Mouse (Mus musculus) cerebellum, adult 11 months (tissue): ENCODE results near the gene Prlh.
A peak's percentile ranks its signal among the peaks of the same experiment; 100 is the strongest.

ENCODE experiments used
- DNase-seq: peaks from one replicate; pipeline ENCODE4 v3.0.0; 2022

The Prlh gene

DNA sequence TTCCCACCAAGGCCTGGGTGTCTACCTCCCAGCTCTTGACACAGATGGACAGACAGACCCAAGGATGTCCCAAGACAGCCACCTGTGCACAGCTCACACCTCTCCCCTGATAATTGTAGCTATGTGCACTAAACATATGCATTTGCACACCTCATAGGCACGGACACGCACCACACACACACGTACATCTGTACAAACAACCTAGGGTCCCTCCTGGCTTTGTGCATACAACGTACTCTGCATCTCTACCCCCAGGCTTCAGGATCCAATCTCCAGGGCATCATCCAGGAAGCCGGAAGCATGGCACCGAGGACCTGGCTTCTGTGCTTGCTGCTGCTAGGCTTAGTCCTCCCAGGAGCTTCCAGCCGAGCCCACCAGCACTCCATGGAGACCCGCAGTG, at the start of gene Prlh:
TSS of gene Prlh (plus strand) at position 301 of the 400 bp plus-strand sequence.
- DNase-seq = no peak

DNA sequence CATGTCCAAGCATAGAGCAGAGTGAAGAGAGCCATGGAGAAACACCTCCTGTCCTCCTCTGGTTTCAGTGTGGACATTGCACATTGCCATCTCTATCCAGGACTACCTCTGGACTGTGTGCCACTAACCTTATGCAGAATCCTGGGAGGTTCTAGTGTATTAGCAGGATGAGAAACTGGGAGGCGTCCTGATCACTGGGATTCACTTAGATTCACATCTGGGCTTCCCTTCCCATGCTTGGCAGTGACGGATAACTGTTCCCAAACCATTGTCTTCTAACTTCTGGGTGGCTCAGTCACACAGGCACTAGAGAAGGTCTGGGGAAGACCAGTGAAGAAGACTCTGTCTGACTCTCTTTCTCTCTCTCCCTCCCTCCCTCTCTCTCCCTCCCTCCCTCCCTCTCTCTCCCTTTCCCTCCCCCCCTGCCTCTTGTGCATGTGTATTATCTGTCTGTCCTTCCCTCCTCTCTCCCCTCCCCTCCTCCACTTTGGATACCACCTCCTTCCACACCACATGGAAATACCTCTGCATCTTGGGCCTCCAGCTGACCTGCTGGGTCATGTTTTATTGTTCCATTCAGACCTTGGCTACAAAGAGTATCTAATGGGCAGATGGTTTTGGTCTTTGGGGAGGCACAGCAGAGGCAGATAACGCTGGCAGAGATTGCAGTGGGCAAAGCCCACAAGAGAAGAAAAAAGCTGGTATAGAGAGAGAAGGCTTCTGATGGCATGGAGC, 49.5 kb upstream of the Prlh start:
- DNase-seq = no peak

DNA sequence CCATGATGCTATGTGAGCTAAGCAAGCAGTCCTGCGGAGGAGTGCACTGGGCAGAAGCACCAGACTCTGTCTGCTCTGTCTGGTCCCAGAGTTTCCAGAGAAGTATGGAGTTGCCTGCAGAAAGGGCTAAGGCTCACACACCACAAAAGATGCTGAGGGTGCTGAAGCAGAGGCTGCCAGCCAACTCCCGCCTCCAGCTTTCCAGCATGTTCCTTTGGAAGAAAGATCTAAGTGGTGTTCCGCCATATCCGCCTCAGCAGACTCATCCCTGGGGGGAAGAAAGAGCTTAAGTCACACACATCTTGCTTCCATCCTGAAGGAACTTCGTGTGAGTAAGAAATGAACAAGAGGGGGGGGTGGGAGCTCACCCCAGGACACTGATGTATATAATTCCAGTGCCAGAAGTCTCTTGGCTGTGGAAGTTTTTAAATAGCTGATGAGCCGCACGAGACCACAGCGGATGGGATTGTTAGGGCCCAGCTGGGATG, 48.9 kb upstream of the Prlh start:
- no peak for DNase-seq

DNA sequence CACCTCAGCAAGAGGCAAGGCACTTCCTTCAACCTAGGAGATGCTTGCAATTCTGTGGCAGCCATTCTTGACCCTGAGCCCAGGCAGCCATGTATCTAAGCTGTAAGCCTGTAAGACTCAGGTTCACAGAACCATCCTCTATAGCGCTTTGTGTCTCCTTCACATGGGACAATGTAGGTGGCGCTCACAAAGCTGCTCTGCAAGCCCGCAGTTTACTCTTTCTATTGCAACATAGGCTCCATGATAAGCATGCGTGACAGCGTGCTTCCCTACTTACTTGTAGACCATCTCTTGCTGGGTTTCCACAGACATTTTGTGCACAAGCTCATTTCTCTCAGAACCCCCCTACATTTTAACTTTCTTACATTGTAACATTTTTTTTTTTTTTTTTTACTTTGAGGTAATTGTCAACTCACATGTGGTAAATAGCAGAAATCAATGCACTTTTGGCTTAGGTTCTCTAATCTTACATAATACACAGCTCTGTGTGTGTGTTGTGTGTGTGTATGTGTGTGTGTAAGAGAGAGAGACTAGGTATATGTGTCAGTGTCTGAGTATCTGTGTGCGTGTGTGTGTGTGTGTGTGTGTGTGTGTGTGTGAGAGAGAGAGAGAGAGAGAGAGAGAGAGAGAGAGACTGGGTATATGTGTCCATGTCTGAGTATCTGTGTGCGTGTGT, 48.0 kb upstream of the Prlh start:
- no peak for DNase-seq

DNA sequence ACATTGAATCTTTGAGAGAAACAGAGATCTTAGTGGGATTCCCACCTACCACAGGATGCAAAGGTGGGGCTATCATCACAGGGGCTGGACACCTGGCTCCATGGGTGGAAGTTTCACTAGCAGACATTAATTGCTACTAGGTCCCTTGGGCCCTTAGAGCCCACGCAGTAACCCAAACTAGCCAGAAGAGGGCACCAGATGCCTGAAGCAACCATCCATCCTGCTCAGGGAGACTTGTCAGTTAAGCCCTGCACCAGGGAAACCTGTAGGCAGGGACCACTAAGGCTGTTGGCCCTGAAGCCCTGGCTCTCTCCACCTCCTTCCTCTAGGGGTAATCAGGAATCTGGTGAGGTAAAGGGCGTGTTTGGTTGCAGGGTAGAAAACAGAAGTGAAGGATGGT, 46.6 kb upstream of the Prlh start:
- peak; percentile 23 for DNase-seq

DNA sequence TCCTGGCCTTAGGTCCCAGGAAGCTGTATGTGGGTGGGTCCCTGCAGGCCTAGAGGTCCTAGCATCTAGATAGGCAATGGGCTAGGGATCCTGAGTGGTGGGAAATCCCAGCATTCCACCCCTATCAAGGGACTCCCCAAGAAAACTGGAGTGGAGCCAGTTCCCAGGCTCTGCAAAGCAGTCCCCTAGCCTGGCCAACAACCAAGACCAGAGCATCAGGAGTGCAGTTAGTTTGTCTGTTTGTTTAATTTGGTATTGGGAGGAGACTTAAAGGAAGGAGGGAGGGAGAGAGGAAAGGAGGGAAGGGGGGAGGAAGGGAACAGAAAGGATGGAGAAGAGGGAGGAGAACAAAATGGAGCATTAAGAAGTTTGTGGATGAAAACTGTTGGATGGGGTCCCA, 43.7 kb upstream of the Prlh start:
- DNase-seq = no peak

DNA sequence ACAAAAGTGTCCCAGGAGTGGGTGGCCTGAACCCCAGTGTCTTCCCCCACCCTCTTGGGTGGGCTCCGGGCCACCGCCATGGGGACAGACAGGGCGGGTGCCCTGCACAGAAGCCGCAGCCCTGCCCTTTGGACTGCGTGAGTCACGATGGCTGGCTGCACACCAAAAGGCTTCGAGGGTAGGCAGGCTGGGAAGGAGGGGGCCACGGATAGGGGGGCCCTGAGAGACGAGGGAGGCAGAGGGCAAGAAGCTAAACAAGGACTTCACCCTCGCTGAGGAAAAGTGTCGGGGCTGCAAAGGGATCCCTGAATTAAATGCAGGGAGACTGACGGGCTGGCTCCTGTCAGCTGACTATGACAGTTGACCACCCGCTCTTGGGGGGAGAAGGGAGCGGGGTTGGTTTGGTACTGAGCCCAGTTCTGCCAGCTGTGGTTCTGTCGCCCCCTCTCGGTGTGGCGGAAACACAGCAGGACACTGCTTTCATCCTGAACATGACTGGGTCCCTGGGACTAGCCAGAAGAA, 43.2 kb upstream of the Prlh start:
- DNase-seq = no peak

DNA sequence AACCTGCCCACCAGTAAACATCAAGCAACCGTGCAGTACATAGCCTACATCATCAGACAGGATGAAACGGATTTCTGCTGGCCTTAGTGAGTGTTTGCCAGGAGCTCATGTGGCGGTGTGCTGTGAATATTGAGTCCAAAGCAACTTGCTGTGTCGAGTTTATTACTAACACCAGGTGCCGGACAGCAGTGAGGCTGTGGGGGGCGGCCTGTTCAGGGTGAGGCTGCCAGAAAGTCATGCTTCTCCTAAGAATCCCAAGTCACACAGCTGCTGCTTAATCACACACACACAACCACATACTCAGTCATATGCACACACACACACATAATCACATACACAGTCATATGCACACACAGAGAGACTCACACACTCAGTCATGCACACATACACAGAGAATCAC, 39.7 kb upstream of the Prlh start:
- DNase-seq = no peak

DNA sequence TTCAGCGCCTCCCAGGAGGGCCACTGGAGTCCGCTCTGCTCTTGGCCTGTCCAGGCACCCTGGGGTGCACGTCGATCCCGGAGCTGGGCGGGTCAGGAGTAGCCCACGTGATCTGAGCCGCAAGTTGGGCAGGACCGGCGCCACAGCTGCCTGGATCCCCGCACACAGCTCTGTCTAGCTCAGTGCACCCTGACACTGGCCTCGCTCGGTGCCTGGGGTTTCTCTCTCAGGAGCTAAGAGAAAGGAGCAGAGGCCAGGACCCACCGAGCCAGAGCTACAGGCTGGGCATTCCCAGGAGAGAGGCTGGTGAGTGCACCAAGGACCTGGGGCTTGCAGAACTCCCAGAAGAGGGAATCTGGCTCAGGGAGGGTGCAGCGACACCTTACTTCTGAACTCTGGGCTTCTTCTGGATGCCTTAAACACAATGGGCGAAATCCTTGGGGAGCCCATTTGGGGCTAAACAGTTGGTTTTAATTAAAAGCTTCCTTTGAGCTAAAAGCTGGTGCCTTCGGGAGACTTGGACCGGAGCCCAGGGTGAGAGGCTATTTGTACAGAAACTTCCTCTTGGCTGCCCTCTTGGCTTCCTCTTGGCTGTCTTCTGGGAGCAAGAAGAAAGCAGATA, 37.8 kb upstream of the Prlh start, which contains the start of gene Mlph:
TSS of gene Mlph (plus strand) at position 138 of the 622 bp plus-strand sequence.
- no peak for DNase-seq

DNA sequence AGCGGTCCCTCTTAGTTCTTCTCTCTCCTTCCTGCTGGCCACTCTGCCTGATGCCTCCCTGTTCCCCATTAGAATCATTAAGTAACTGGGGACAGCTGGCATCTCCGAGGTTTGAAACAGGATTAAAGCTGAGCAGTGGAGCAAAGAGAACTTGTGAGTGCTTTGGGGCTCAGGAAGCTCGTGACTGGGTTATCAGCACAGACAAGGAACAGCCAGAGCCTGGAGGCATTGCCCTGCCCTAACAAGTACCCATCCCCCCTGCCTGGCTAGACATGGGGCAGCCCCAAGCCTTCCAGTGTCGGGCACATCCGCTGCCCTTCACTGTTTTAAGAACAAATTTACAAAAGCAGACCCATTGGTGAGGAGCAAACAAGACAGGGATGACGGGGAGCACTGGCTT, 35.4 kb upstream of the Prlh start:
- no peak for DNase-seq

DNA sequence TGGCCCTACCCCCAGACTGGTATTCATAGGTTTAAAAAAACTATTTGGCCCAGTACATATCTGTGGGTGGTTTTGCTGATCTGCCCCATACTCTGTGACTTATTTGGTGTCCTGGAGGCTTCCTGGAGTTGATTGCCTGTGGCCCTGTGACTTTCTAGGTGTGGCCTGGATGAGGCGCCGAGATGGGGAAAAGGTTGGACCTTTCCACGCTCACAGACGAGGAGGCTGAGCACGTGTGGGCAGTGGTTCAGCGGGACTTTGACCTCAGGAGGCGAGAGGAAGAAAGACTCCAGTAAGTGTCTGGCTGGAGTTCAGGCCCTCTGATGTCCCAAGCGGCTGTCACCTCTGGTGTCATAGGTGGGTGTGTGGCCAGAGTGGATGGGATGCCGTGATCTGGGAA, 31.2 kb upstream of the Prlh start:
- DNase-seq = no peak

DNA sequence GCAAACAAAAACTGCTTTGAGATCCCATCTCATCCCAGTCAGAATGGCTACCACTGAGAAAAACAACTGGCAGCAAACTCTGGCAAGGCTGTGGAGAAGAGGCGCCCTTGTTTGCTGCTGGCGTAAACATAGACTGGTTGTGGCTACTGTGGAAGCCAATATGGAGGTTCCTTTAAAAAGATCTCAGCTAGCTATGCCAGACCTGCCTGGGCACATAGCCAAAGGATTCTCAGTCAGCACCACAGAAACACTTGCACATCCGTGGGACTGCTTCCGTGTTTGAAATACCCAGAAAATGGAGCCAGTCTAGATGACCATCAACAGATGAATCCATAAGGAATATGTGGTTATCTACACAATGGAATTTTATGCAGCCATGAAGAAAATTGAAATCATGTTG, 26.9 kb upstream of the Prlh start:
- DNase-seq = no peak

DNA sequence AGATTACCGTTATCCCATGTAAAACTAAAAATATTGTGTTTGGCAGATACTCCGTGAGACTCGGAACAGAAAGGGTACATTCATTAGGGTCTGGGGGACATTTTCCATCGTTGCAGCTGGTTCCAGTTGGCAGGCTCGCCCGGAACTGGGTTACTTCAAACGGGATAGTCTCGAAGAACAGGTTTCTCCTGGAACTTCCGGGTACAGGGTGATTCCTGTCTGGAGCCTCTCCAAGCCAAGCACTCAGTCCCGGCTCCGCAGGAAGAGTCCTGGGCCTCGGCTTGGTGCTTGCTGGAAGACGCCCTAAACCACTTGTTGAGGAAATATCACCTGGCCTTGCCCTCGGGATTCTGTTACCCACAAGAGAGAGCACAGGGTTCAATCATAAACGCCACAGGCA, 25.6 kb upstream of the Prlh start:
- no peak for DNase-seq

DNA sequence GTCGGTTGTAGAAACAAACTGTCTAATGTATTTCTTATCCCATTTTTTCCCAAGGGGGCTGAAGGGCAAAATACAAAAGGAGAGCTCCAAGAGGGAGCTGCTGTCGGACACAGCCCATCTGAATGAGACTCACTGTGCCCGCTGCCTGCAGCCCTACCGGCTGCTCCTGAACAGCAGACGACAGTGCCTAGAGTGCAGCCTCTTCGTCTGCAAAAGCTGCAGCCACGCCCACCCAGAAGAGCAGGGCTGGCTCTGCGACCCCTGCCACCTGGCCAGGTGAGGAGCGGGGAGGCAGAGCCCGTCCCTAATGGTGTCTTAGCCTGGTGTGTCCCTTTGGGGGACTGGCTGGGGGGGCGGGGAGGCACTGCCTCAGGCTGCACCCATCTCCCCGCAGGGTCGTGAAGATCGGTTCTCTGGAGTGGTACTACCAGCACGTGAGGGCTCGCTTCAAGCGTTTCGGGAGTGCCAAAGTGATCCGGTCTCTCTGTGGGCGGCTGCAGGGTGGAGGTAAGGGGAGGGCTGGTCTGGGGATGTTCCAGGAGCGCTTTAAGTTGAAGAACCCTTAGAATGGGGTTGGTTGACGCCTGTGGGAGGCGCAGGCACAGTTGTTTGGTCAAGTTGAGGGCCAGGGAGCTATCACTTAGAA, 24.9 kb upstream of the Prlh start:
- no peak for DNase-seq

DNA sequence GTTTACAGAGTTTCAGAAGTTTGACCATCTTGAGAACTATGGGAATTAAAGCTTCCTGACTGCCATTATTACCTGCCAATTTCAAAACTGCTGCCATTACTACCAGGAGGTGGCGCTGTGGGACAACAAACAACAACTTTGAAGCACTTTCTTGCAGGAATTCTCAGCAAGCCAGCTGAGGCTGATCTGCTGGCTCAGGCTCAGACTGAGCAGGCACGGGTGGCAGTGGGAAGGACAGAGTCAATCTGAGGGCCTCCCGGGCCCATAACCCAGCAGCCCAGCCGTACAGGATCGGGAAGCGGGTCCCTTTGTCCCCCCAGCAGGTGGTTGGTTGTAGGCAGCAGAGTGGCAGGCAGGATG, 24.4 kb upstream of the Prlh start:
- peak; percentile 45 for DNase-seq

DNA sequence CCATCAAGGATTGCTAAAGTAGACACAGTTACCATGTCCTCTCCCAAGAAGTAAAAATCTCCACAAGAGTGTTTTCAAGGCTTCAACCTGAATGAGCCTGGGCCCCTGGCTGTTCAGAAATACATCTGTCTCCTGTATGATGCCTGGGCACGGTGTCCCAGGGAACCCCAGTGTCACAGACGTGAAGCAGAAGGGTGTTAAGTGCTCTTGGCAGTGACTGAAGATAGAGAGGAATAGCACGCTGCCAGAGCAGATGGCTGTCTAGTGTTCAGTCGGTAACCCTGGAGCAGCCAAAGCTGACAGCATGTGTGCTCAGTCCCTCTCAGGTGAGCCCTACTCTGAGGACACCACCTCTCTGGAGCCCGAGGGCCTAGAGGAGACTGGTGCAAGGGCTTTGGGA, 19.9 kb upstream of the Prlh start:
- peak; percentile 18 for DNase-seq

DNA sequence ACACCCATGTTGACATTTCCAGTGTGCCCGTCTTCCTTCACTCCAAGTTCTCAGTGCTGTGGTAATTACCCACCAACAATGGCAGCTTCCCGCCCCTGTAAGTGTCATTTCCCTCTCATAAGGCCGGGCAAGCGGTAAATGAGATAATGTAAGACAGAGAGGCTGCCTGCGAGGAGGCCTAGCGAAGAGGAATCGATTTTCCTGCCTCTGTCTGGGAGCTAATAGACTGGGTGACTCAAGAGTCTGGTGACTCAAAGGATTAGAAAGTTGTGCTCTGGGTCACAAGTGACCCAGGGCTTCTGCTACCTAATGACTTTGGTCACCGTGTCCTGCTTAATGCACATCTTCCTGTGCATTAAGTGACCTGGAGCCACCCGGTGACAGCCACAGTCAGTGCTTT, 15.9 kb upstream of the Prlh start:
- no peak for DNase-seq

DNA sequence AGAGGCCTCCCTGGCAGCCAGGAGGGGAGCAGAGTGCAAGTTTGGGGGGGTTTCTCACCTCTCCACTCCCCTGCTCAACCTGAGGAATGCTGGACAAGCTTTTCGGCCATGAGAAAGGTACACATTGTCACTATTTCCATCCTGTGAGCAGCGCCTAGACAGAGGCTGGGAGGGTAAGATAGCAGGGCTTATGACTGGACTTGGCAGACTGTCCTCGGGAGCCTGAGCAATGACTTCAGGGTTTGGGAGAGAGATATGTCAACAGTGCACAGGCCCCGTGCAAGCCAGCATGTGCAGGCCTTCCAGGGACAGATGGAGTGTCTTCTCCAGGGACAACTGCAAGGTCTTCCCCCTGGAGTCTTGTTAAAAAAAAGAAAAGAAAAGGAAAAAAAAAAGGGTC, 12.9 kb upstream of the Prlh start:
- no peak for DNase-seq

DNA sequence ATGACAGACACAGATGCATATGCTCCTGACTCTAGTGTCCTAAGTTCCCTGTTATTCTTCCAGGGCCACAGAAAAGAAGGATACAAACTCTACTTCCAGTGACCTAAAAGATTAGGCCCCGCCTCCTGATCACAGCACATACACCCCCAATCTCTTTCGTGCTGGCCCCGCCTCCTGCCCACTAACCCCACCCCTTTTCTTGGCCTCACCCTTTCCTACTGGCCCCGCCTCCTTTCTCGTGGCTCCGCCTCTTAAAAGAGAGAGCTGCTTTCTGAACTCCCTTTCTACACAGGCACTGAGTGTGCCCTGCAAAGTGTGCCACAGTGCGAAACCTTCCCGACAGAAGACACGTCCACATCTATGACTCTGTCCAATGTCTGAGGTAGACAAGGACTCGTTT, 7.7 kb upstream of the Prlh start:
- DNase-seq = no peak

DNA sequence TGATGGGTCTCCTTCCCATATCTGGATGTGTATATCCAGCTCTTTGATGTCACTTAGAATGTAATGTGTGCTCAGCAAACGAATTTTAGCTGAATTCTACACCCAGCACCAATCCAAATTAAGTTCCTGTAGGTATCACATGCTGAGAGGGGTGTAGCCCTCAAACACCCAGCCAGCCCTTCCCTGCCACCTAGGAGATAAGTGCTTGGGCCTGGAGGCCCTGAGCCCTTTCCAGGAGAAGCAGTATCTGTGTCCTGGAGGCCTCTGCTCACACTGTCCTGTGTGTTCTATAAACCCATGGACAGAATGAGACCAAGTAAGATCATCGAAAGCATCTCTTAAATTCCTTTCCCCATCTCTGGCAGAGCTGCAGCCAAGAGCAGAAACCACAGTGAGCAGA, 5.7 kb upstream of the Prlh start:
- no peak for DNase-seq

DNA sequence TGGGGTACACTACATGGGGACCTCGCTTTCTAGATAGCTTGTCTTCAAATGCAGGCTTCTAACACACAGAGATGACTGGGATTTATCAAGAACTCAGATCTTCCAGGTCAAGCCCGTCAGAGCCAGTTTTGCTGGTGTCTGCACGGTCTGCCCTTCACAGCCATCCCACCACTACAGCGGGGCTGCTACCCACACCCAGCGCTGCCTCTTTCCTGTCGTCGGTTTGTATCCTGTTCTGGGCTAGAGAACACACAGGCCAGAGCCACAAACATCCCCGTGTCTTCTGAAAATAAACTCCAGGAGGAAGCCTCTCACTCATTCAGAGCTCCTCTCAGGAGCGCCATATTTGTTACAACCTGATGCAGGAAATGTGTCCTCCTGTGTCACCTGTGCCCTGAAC, 3.6 kb upstream of the Prlh start:
- DNase-seq = no peak

DNA sequence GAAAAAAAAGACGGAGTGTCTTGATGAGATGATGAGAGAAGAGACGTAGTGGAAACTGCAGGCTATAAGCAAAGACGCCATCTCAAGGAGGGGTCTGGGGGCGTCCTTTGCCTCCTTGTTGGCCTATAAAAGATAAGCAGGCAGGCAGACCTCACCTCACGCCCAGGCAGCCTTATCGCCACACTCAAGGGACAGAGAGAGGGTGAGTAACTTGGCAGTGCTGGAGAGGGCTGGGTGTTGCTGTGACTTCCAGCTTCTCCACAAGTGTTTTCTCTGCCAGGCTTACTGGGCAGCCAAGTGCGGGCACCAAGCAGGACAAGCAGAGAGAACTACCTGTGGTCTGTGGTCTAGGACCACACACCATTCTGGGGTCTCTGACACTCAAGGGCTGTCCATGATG, 1.2 kb upstream of the Prlh start:
- no peak for DNase-seq

DNA sequence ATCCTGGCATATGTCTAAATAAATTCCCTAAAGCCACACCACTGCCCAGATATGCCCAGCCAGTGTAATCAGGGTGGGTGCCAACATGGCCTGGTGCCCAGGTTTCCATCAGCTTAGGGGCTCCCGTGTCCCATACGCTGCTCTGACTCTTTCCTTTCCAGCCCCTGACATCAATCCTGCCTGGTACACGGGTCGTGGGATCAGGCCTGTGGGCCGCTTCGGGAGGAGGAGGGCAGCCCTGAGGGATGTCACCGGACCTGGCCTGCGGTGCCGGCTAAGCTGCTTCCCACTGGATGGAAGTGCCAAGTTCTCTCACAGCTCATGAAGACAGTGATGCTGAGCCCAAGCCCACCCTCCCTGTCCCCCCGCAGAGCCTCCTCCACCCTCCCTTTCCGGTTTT, 780 bp downstream of the Prlh start:
- DNase-seq = no peak
